Mouse (Mus musculus): ENCODE data around the gene Ralgps2. TPM values are rescaled to one million over a fixed set of nuclear protein-coding genes. Genes with fewer than 3 reads are reported as not detected.

The Ralgps2 gene
- polyA plus RNA-seq, 1 experiment from 2014 or later, result 120 TPM

DNA sequence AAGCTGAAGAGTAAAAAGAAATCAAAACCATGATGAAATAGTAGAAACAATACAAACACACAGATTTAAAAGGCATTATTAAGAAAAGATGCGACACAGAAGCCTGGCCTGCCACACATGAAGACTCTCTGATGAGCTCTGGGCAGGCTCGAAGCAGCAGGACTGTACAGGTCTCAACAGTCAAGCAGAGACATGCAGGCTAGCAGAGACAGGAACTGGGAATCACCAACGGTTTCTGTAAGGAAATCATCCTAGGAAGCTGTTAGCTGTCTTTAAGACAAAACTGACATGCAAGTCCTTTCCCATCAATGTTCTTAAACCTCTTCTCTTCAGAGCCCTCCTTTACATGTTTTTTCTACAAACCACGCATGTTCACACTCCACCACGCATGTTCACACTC is 24.5 kb downstream of the Ralgps2 start:
- WGBS, result 87% methylated on average over 5 of the region's 5 CpGs
- H3K9ac ChIP-seq, result no peak overlapping the region
- H3K4me2 ChIP-seq (replicated peaks), result no peak overlapping the region
- no peaks in the 10 kb centered on the region for H3K9me3 ChIP-seq
- no peaks in the 10 kb centered on the region for H3K36me3 ChIP-seq
- no peak overlapping the region for H3K4me3 ChIP-seq
- no peaks in the 10 kb centered on the region for H3K27me3 ChIP-seq (replicated peaks)
- no peaks in the 10 kb centered on the region for H3K4me1 ChIP-seq
- ATAC-seq (ENCODE audit: low FRiP score, low read depth), result no peak
- H3K27ac ChIP-seq, result no peak overlapping the region

DNA sequence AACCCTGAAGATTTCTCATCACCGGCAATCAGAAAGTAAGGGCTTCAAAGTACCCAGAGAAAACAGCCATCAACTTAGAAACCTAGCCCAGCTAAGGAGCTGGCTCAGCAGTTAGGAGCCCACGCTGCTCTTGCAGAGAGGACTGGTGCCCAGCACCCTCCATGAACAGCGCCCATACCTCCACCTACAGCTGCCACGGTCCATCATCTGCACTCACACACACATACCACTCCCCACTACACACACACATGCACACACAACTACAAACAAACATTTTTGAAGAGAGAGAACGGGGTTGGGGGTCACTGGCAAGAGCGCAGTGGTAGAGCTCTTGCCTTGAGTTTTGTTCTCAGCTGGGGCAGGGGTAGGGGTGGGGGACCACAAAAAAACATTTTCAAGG is 26.2 kb downstream of the Ralgps2 start:
- ATAC-seq (ENCODE audit: low FRiP score, low read depth), result no peak
- Histone ChIP-seq H3K9ac (no peak overlapping the region), H3K27ac (no peak overlapping the region), H3K27me3 (replicated peaks) (no peaks in the 10 kb centered on the region), H3K4me1 (no peaks in the 10 kb centered on the region), H3K4me3 (no peak overlapping the region), H3K9me3 (no peaks in the 10 kb centered on the region), H3K4me2 (replicated peaks) (no peak overlapping the region), H3K36me3 (no peaks in the 10 kb centered on the region)
- WGBS, result 94% methylated on average over 6 of the region's 6 CpGs

DNA sequence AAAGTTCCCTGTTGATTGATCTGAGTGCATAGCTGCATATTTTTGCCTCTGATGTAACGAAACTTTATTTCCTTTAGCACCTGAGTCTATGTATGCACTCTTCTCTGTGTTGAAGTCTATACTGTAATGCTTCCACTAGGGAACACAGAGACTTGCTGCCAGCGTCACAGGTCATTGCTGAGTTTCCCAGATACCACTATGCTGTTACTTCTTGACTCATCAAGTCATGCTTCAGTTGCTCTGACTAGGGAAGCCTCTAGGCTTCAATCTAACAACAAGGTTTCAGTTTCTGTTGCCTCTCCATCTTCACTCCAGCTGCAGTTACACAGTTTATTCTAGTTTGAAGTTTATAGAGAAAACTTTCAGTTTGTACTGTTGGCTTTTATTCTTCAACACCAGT is 28.5 kb downstream of the Ralgps2 start:
- no peak overlapping the region for H3K9ac ChIP-seq
- WGBS, result 79% methylated on average over 2 of the region's 2 CpGs
- no peak overlapping the region for H3K4me2 ChIP-seq (replicated peaks)
- no peak for ATAC-seq (ENCODE audit: low FRiP score, low read depth)
- no peaks in the 10 kb centered on the region for H3K9me3 ChIP-seq
- H3K27ac ChIP-seq, result no peak overlapping the region
- H3K27me3 ChIP-seq (replicated peaks), result no peaks in the 10 kb centered on the region
- no peaks in the 10 kb centered on the region for H3K4me1 ChIP-seq
- H3K4me3 ChIP-seq, result no peak overlapping the region
- peaks cover 10% of the 10 kb centered on the region for H3K36me3 ChIP-seq

DNA sequence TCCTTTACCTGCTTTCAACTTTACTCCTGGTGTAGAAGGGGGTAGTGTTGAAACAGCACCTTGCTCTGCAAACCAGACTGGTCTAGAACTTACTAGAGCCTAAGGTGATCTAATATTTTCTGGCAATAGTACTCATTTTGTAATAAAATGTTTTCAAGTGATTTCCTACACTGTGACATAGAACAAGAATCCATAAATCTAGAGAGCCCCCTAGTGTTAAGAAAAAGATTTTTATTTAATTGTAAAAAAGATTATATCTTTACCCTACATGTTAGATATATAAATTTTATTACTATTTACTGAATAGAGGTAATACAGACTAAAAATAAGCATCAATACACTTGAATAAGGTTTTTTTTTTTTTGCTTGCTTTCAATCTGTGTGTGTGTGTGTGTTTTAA is 29.6 kb downstream of the Ralgps2 start:
- no peak for ATAC-seq (ENCODE audit: low FRiP score, low read depth)
- H3K36me3 ChIP-seq, result peaks cover 10% of the 10 kb centered on the region

DNA sequence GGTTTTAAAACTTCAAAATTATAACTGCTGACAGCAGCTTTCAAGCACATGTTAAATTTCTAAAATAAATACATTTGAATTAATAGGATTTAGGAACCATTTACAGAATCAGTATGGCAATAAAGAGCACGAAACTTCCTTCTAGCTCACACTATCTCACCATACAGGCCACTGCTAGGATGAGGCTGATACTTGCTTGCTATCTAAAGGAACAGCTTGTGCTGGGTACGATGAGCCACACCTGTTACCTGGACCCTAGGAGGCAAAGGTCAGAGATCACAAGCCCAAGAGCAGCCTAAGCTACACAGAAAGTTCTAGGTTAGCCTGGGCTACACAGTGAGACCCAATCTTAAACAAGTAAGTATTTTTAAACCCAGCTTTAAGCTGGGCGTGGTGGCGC is 30.2 kb downstream of the Ralgps2 start:
- no peak overlapping the region for H3K4me3 ChIP-seq
- H3K9me3 ChIP-seq, result no peaks in the 10 kb centered on the region
- no peaks in the 10 kb centered on the region for H3K4me1 ChIP-seq
- no peak for ATAC-seq (ENCODE audit: low FRiP score, low read depth)
- H3K27ac ChIP-seq, result no peak overlapping the region
- no peaks in the 10 kb centered on the region for H3K27me3 ChIP-seq (replicated peaks)
- WGBS, result 99% methylated on average over 4 of the region's 4 CpGs
- H3K4me2 ChIP-seq (replicated peaks), result no peak overlapping the region
- no peak overlapping the region for H3K9ac ChIP-seq
- peaks cover 10% of the 10 kb centered on the region for H3K36me3 ChIP-seq

More for the DNA sequence above, 29.6 kb downstream of the Ralgps2 start:
- Histone ChIP-seq H3K27ac (no peak overlapping the region), H3K9me3 (no peaks in the 10 kb centered on the region), H3K4me2 (replicated peaks) (no peak overlapping the region), H3K4me3 (no peak overlapping the region), H3K9ac (no peak overlapping the region), H3K4me1 (no peaks in the 10 kb centered on the region), H3K27me3 (replicated peaks) (no peaks in the 10 kb centered on the region)

DNA sequence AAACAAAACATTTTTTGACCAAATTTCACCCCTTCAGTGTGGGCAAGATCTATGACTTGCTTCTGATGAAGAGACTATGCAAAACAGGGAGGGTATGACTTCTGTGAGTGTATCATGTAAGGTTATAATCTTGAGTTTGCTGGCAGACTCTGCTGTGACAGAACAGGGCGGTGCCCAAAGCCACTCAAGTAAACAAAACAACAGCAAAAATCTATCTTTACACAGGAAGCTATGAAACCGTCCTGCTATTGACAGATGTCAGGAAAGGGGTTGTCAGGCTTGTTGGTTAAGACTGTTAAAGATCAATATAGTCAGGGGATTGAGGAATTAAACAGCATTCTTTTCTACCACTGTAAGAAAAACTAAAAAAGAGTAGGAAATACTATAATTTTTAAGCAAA is 33.8 kb downstream of the Ralgps2 start:
- H3K9me3 ChIP-seq, result no peaks in the 10 kb centered on the region
- no peak overlapping the region for H3K4me3 ChIP-seq
- no peak for ATAC-seq (ENCODE audit: low FRiP score, low read depth)
- no peaks in the 10 kb centered on the region for H3K27me3 ChIP-seq (replicated peaks)
- H3K4me1 ChIP-seq, result no peaks in the 10 kb centered on the region
- no peak overlapping the region for H3K4me2 ChIP-seq (replicated peaks)
- H3K9ac ChIP-seq, result no peak overlapping the region
- H3K27ac ChIP-seq, result no peak overlapping the region
- 89% methylated on average over 2 of the region's 2 CpGs for WGBS
- peaks cover 10% of the 10 kb centered on the region for H3K36me3 ChIP-seq

DNA sequence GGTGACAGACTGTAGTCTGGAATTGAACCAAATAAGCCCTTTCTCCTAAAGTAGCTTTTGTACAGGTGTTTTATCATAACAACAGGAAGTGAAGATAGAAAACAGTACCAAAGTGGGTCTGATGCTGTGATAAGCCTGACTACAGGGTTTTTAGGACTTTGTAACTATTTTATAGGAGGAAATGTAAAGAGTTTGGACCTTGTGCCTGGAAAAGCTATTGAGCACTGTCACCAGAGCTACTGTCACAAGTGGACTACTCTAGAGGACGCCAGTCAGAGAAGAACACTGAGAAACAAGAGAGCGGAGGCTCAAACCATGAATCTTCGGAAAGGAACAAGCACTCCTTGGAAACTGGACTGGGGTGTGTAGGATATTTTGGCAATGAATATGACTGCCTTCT is 35.5 kb downstream of the Ralgps2 start:
- Histone ChIP-seq H3K27me3 (replicated peaks) (no peaks in the 10 kb centered on the region), H3K4me2 (replicated peaks) (no peak overlapping the region), H3K9me3 (no peaks in the 10 kb centered on the region), H3K36me3 (peaks cover 19% of the 10 kb centered on the region), H3K27ac (no peak overlapping the region), H3K9ac (no peak overlapping the region), H3K4me1 (no peaks in the 10 kb centered on the region), H3K4me3 (no peak overlapping the region)
- no peak for ATAC-seq (ENCODE audit: low FRiP score, low read depth)
- WGBS, result 94% methylated on average over 3 of the region's 3 CpGs

DNA sequence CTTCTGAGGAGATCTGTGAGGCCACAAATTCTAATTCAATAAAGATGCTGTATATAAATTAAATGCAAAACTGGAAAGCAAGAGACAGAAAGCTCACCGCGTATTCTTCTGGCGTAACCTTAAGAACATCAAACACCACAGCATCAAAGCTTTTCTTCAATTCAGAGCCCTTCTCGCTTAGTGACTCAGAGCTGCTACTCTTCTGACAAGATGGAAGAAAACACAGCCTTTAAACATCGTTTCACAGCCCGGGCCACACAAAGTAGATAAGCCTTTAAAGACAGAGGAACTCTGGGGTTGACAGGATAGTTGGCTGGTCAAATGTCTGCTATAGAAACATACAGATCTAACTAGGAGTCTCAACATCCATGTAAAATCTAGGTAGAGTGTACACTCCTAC is 37.7 kb downstream of the Ralgps2 start:
- peaks cover 18% of the 10 kb centered on the region for H3K36me3 ChIP-seq
- no peak for ATAC-seq (ENCODE audit: low FRiP score, low read depth)
- no peaks in the 10 kb centered on the region for H3K27me3 ChIP-seq (replicated peaks)
- H3K27ac ChIP-seq, result no peak overlapping the region
- WGBS, result 92% methylated on average over 6 of the region's 6 CpGs
- no peaks in the 10 kb centered on the region for H3K9me3 ChIP-seq
- no peak overlapping the region for H3K4me3 ChIP-seq
- no peaks in the 10 kb centered on the region for H3K4me1 ChIP-seq
- no peak overlapping the region for H3K9ac ChIP-seq
- H3K4me2 ChIP-seq (replicated peaks), result no peak overlapping the region

DNA sequence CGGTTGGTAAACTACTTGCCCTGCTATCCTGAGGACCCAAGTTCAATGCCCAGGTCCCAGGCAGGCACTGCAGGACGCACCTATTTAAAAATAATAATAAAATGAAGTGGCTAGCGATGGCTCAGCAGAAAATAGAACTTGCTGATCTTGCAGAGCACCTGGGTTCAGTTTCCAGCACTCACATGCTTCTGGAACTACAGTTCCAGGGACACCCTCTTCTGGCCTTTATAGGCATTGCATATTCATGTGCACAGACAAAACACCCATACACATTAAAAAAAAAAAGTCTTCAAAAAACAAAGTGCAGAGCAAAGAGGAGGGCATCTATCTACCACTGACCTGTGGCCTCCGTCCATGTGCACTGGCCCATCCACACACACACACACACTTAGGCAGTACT is 47.9 kb downstream of the Ralgps2 start:
- Histone ChIP-seq H3K9ac (no peak overlapping the region), H3K27me3 (replicated peaks) (no peaks in the 10 kb centered on the region), H3K36me3 (peaks cover 13% of the 10 kb centered on the region), H3K27ac (no peak overlapping the region), H3K9me3 (no peaks in the 10 kb centered on the region), H3K4me1 (no peaks in the 10 kb centered on the region), H3K4me3 (no peak overlapping the region), H3K4me2 (replicated peaks) (no peak overlapping the region)
- no peak for ATAC-seq (ENCODE audit: low FRiP score, low read depth)
- 93% methylated on average over 4 of the region's 4 CpGs for WGBS

DNA sequence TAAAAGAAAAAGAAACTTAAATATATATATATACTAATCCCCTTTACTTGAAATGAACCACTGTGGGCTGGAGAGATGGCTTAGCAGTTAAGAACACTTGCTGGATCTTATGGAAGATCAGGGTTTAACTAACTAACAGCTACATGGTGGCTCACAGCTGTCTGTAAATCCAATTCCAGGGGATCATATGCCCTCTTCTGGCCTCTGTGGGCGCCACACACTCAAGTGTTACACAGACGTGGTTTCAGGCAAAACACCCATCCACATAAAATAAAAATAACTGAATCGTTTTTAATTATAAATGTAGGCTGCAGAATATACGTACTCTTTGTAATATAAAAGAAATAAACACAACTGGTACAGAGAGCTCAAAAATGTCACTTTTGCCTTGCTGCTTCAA is 50.6 kb downstream of the Ralgps2 start:
- no peak overlapping the region for H3K9ac ChIP-seq
- H3K9me3 ChIP-seq, result no peaks in the 10 kb centered on the region
- H3K27me3 ChIP-seq (replicated peaks), result no peaks in the 10 kb centered on the region
- H3K4me2 ChIP-seq (replicated peaks), result no peak overlapping the region
- no peak overlapping the region for H3K27ac ChIP-seq
- peaks cover 21% of the 10 kb centered on the region for H3K36me3 ChIP-seq
- H3K4me3 ChIP-seq, result no peak overlapping the region
- no peak for ATAC-seq (ENCODE audit: low FRiP score, low read depth)
- 88% methylated on average over 4 of the region's 4 CpGs for WGBS
- H3K4me1 ChIP-seq, result no peaks in the 10 kb centered on the region

DNA sequence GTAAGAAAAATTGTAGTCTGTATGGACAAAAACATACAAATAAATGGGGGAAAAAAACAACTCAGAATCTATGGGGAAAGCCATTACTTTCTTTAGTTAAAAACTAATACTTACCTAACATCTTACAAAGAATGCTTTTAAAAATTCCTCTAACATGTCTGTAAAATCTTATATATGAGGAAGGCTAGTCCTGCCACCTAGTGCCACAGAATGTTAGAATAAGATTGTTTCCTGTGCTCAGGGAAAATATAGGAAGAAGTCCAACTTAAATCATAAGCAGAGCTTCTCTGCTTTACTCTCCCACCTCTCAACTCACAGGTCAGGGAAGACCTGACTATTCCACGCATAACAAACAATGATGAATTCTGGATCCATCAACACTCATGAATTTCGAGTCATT is 53.5 kb downstream of the Ralgps2 start:
- Histone ChIP-seq H3K4me1 (no peaks in the 10 kb centered on the region), H3K36me3 (peaks cover 42% of the 10 kb centered on the region), H3K9me3 (no peaks in the 10 kb centered on the region), H3K27ac (no peak overlapping the region), H3K4me3 (no peak overlapping the region), H3K4me2 (replicated peaks) (no peak overlapping the region), H3K9ac (no peak overlapping the region), H3K27me3 (replicated peaks) (no peaks in the 10 kb centered on the region)
- no peak for ATAC-seq (ENCODE audit: low FRiP score, low read depth)
- WGBS, result 95% methylated on average over 2 of the region's 2 CpGs

DNA sequence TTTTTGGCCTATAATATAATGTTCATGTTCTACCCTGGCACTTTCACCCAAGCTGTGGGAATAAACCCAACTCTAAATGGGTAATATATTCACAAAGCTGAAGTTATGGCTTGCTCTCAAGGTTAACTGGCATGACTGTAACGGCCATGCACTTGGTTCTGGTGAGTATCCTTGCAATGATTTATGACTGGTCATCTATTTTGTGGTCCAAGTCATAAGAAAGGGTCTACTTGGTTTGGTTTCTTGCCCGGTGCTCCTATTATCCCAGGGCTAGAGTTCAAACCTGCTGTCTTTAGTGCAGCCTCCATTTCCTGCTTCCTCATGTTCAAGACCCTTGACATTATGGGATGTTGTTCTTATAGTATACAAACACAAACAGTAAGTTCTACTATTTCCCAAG is 54.6 kb downstream of the Ralgps2 start:
- no peaks in the 10 kb centered on the region for H3K27me3 ChIP-seq (replicated peaks)
- H3K9me3 ChIP-seq, result no peaks in the 10 kb centered on the region
- 59% methylated on average over 2 of the region's 2 CpGs for WGBS
- no peak overlapping the region for H3K27ac ChIP-seq
- no peak overlapping the region for H3K9ac ChIP-seq
- no peak for ATAC-seq (ENCODE audit: low FRiP score, low read depth)
- peaks cover 42% of the 10 kb centered on the region for H3K36me3 ChIP-seq
- no peak overlapping the region for H3K4me3 ChIP-seq
- H3K4me2 ChIP-seq (replicated peaks), result no peak overlapping the region
- H3K4me1 ChIP-seq, result no peaks in the 10 kb centered on the region

DNA sequence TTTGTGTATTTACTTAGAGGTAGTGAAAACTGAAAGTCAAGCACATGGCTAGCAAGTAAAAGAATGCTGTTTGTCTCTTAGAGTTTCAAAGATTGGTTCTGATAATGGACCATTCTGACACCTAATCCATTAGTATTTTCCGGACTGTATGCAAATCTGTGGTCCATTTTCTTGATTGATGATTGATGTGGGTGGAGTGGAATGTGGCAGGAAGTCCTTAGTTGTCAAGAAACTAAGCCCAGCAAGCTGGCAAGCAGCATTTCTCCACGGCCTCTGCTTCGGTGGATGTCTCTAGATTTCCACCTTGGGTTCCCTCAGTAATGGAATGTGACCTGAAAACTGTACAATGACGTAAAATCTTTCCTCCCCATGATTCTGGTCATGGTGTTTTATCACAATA is 68.8 kb downstream of the Ralgps2 start:
- H3K4me1 ChIP-seq, result no peaks in the 10 kb centered on the region
- ATAC-seq (ENCODE audit: low FRiP score, low read depth), result no peak
- 96% methylated on average over 4 of the region's 4 CpGs for WGBS
- H3K36me3 ChIP-seq, result peaks cover 16% of the 10 kb centered on the region
- no peak overlapping the region for H3K27ac ChIP-seq
- H3K9me3 ChIP-seq, result no peaks in the 10 kb centered on the region
- no peaks in the 10 kb centered on the region for H3K27me3 ChIP-seq (replicated peaks)
- no peak overlapping the region for H3K4me3 ChIP-seq
- H3K9ac ChIP-seq, result no peak overlapping the region
- H3K4me2 ChIP-seq (replicated peaks), result no peak overlapping the region

DNA sequence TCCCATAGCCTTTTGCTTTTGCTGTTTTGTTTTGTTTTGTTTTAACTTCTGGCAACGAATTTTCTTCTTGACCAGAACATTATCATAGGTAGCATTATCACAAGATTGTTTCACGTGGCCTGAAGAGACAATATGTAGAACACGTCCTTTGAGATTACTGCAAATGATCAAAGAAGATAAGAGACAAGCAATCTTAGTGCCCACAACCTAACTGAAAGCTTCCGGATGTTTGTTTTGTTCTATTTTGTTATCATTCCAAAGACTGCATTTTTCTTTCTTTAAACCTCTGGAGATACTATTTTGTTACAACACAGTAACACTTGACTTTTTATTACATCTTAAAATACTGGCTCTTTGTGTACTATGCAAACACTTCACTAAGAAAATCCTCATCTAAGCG is 69.4 kb downstream of the Ralgps2 start:
- WGBS, result 91% methylated on average over 5 of the region's 5 CpGs
- Histone ChIP-seq H3K4me1 (no peaks in the 10 kb centered on the region), H3K27ac (no peak overlapping the region), H3K9ac (no peak overlapping the region), H3K4me2 (replicated peaks) (no peak overlapping the region), H3K27me3 (replicated peaks) (no peaks in the 10 kb centered on the region), H3K9me3 (no peaks in the 10 kb centered on the region), H3K4me3 (no peak overlapping the region), H3K36me3 (peaks cover 16% of the 10 kb centered on the region)
- ATAC-seq (ENCODE audit: low FRiP score, low read depth), result no peak

All from neural tube, embryonic 12.5 days (tissue).